Mouse (Mus musculus): ENCODE measurements at regions not wholly inside any gene's neighbourhood (a gene's known extent, or its start where the extent isn't known, plus 50 kb on each side); places are given as distances from the start of the nearest gene placed in this dataset.

GRCm38 (mm10) chr9:87899800-87900199 is 168.7 kb upstream of the Tbx18 start:
- Histone ChIP-seq H3K4me3 (ENCODE audit: insufficient read depth, poor library complexity, severe bottlenecking) (no peak overlapping the region), H3K79me2 (ENCODE audit: control insufficient read depth, insufficient read depth) (no peaks in the 10 kb centered on the region), H3K79me3 (ENCODE audit: low read depth) (no peaks in the 10 kb centered on the region), H3K27me3 (ENCODE audit: control insufficient read depth, insufficient read depth, insufficient read length) (no peaks in the 10 kb centered on the region), H3K36me3 (ENCODE audit: control insufficient read depth, insufficient read depth) (no peaks in the 10 kb centered on the region), H3ac (ENCODE audit: control insufficient read depth, insufficient read length, low read depth) (no peak overlapping the region)
- TF ChIP-seq MAX (IDR thresholded peaks at IDR 0.05) (no peak), MYOD1 (IDR thresholded peaks at IDR 0.05; ENCODE audit: control insufficient read depth, insufficient read length, low read depth) (no peak), FOSL1 (IDR thresholded peaks at IDR 0.05; ENCODE audit: insufficient read depth, low read length, poor library complexity, severe bottlenecking) (no peak), USF1 (IDR thresholded peaks at IDR 0.05; ENCODE audit: low read depth) (no peak), CEBPB (IDR thresholded peaks at IDR 0.05; ENCODE audit: low read depth) (no peak), CTCF (IDR thresholded peaks at IDR 0.05; ENCODE audit: control insufficient read depth, insufficient read depth, insufficient read length) (no peak), MYOG (IDR thresholded peaks at IDR 0.05; ENCODE audit: control insufficient read depth, extremely low read depth, insufficient read length) (no peak)

GRCm38 (mm10) chr9:87921291-87921690 is 190.2 kb upstream of the Tbx18 start:
- TF ChIP-seq MAX (IDR thresholded peaks at IDR 0.05) (no peak), MYOG (IDR thresholded peaks at IDR 0.05; ENCODE audit: control insufficient read depth, extremely low read depth, insufficient read length) (no peak), USF1 (IDR thresholded peaks at IDR 0.05; ENCODE audit: low read depth) (no peak), CEBPB (IDR thresholded peaks at IDR 0.05; ENCODE audit: low read depth) (no peak), CTCF (IDR thresholded peaks at IDR 0.05; ENCODE audit: control insufficient read depth, insufficient read depth, insufficient read length) (no peak), FOSL1 (IDR thresholded peaks at IDR 0.05; ENCODE audit: insufficient read depth, low read length, poor library complexity, severe bottlenecking) (no peak), MYOD1 (IDR thresholded peaks at IDR 0.05; ENCODE audit: control insufficient read depth, insufficient read length, low read depth) (no peak)
- no peak overlapping the region for H3ac ChIP-seq (ENCODE audit: control insufficient read depth, insufficient read length, low read depth)
- no peak overlapping the region for H3K4me3 ChIP-seq (ENCODE audit: insufficient read depth, poor library complexity, severe bottlenecking)
- no peaks in the 10 kb centered on the region for H3K79me2 ChIP-seq (ENCODE audit: control insufficient read depth, insufficient read depth)
- H3K27me3 ChIP-seq (ENCODE audit: control insufficient read depth, insufficient read depth, insufficient read length) = no peaks in the 10 kb centered on the region
- H3K36me3 ChIP-seq (ENCODE audit: control insufficient read depth, insufficient read depth) = no peaks in the 10 kb centered on the region
- no peaks in the 10 kb centered on the region for H3K79me3 ChIP-seq (ENCODE audit: low read depth)

- Histone ChIP-seq H3K4me3 (ENCODE audit: insufficient read depth, poor library complexity, severe bottlenecking) (no peak overlapping the region), H3K36me3 (ENCODE audit: control insufficient read depth, insufficient read depth) (no peaks in the 10 kb centered on the region), H3K79me2 (ENCODE audit: control insufficient read depth, insufficient read depth) (no peaks in the 10 kb centered on the region), H3ac (ENCODE audit: control insufficient read depth, insufficient read length, low read depth) (no peak overlapping the region), H3K79me3 (ENCODE audit: low read depth) (no peaks in the 10 kb centered on the region), H3K27me3 (ENCODE audit: control insufficient read depth, insufficient read depth, insufficient read length) (no peaks in the 10 kb centered on the region)
- TF ChIP-seq USF1 (IDR thresholded peaks at IDR 0.05; ENCODE audit: low read depth) = no peak
- no peak for TF ChIP-seq MYOD1 (IDR thresholded peaks at IDR 0.05; ENCODE audit: control insufficient read depth, insufficient read length, low read depth)
- TF ChIP-seq CTCF (IDR thresholded peaks at IDR 0.05; ENCODE audit: control insufficient read depth, insufficient read depth, insufficient read length) = no peak
- TF ChIP-seq FOSL1 (IDR thresholded peaks at IDR 0.05; ENCODE audit: insufficient read depth, low read length, poor library complexity, severe bottlenecking) = no peak
- TF ChIP-seq CEBPB (IDR thresholded peaks at IDR 0.05; ENCODE audit: low read depth) = no peak
- no peak for TF ChIP-seq MAX (IDR thresholded peaks at IDR 0.05)
- no peak for TF ChIP-seq MYOG (IDR thresholded peaks at IDR 0.05; ENCODE audit: control insufficient read depth, extremely low read depth, insufficient read length)
Measured at GRCm38 (mm10) chr9:87925151-87925550, 194.1 kb upstream of the Tbx18 start.

GRCm38 (mm10) chr9:87933230-87933629 is 202.2 kb upstream of the Tbx18 start:
- no peak overlapping the region for H3ac ChIP-seq (ENCODE audit: control insufficient read depth, insufficient read length, low read depth)
- TF ChIP-seq CTCF (IDR thresholded peaks at IDR 0.05; ENCODE audit: control insufficient read depth, insufficient read depth, insufficient read length) (no peak), MYOD1 (IDR thresholded peaks at IDR 0.05; ENCODE audit: control insufficient read depth, insufficient read length, low read depth) (no peak), MAX (IDR thresholded peaks at IDR 0.05) (no peak), FOSL1 (IDR thresholded peaks at IDR 0.05; ENCODE audit: insufficient read depth, low read length, poor library complexity, severe bottlenecking) (no peak), MYOG (IDR thresholded peaks at IDR 0.05; ENCODE audit: control insufficient read depth, extremely low read depth, insufficient read length) (no peak), CEBPB (IDR thresholded peaks at IDR 0.05; ENCODE audit: low read depth) (no peak), USF1 (IDR thresholded peaks at IDR 0.05; ENCODE audit: low read depth) (no peak)
- no peak overlapping the region for H3K4me3 ChIP-seq (ENCODE audit: insufficient read depth, poor library complexity, severe bottlenecking)
- no peaks in the 10 kb centered on the region for H3K27me3 ChIP-seq (ENCODE audit: control insufficient read depth, insufficient read depth, insufficient read length)
- no peaks in the 10 kb centered on the region for H3K79me2 ChIP-seq (ENCODE audit: control insufficient read depth, insufficient read depth)
- H3K36me3 ChIP-seq (ENCODE audit: control insufficient read depth, insufficient read depth) = no peaks in the 10 kb centered on the region
- no peaks in the 10 kb centered on the region for H3K79me3 ChIP-seq (ENCODE audit: low read depth)

- H3K79me2 ChIP-seq (ENCODE audit: control insufficient read depth, insufficient read depth) = no peaks in the 10 kb centered on the region
- TF ChIP-seq CEBPB (IDR thresholded peaks at IDR 0.05; ENCODE audit: low read depth) (no peak), MAX (IDR thresholded peaks at IDR 0.05) (no peak), MYOG (IDR thresholded peaks at IDR 0.05; ENCODE audit: control insufficient read depth, extremely low read depth, insufficient read length) (no peak), CTCF (IDR thresholded peaks at IDR 0.05; ENCODE audit: control insufficient read depth, insufficient read depth, insufficient read length) (no peak), USF1 (IDR thresholded peaks at IDR 0.05; ENCODE audit: low read depth) (no peak), FOSL1 (IDR thresholded peaks at IDR 0.05; ENCODE audit: insufficient read depth, low read length, poor library complexity, severe bottlenecking) (no peak), MYOD1 (IDR thresholded peaks at IDR 0.05; ENCODE audit: control insufficient read depth, insufficient read length, low read depth) (no peak)
- H3ac ChIP-seq (ENCODE audit: control insufficient read depth, insufficient read length, low read depth) = no peak overlapping the region
- no peak overlapping the region for H3K4me3 ChIP-seq (ENCODE audit: insufficient read depth, poor library complexity, severe bottlenecking)
- H3K27me3 ChIP-seq (ENCODE audit: control insufficient read depth, insufficient read depth, insufficient read length) = no peaks in the 10 kb centered on the region
- no peaks in the 10 kb centered on the region for H3K36me3 ChIP-seq (ENCODE audit: control insufficient read depth, insufficient read depth)
- no peaks in the 10 kb centered on the region for H3K79me3 ChIP-seq (ENCODE audit: low read depth)
Measured at GRCm38 (mm10) chr9:87952426-87952825, 221.4 kb upstream of the Tbx18 start.

GRCm38 (mm10) chr9:87954941-87955340 is 223.9 kb upstream of the Tbx18 start:
- H3K27me3 ChIP-seq (ENCODE audit: control insufficient read depth, insufficient read depth, insufficient read length) = no peaks in the 10 kb centered on the region
- no peak overlapping the region for H3K4me3 ChIP-seq (ENCODE audit: insufficient read depth, poor library complexity, severe bottlenecking)
- H3K79me3 ChIP-seq (ENCODE audit: low read depth) = no peaks in the 10 kb centered on the region
- H3ac ChIP-seq (ENCODE audit: control insufficient read depth, insufficient read length, low read depth) = no peak overlapping the region
- H3K36me3 ChIP-seq (ENCODE audit: control insufficient read depth, insufficient read depth) = no peaks in the 10 kb centered on the region
- TF ChIP-seq MYOD1 (IDR thresholded peaks at IDR 0.05; ENCODE audit: control insufficient read depth, insufficient read length, low read depth) = no peak
- TF ChIP-seq MAX (IDR thresholded peaks at IDR 0.05) = no peak
- TF ChIP-seq FOSL1 (IDR thresholded peaks at IDR 0.05; ENCODE audit: insufficient read depth, low read length, poor library complexity, severe bottlenecking) = no peak
- no peak for TF ChIP-seq USF1 (IDR thresholded peaks at IDR 0.05; ENCODE audit: low read depth)
- TF ChIP-seq CTCF (IDR thresholded peaks at IDR 0.05; ENCODE audit: control insufficient read depth, insufficient read depth, insufficient read length) = no peak
- no peak for TF ChIP-seq MYOG (IDR thresholded peaks at IDR 0.05; ENCODE audit: control insufficient read depth, extremely low read depth, insufficient read length)
- TF ChIP-seq CEBPB (IDR thresholded peaks at IDR 0.05; ENCODE audit: low read depth) = no peak
- no peaks in the 10 kb centered on the region for H3K79me2 ChIP-seq (ENCODE audit: control insufficient read depth, insufficient read depth)

All from C2C12 (cell line).